Mouse (Mus musculus): ENCODE results near the gene Gm4559.
"Not testable (repeated sequence)": the region's sequence is repeated elsewhere in the genome, so short reads cannot be mapped to it uniquely, and the experiment has no call there.

DNA sequence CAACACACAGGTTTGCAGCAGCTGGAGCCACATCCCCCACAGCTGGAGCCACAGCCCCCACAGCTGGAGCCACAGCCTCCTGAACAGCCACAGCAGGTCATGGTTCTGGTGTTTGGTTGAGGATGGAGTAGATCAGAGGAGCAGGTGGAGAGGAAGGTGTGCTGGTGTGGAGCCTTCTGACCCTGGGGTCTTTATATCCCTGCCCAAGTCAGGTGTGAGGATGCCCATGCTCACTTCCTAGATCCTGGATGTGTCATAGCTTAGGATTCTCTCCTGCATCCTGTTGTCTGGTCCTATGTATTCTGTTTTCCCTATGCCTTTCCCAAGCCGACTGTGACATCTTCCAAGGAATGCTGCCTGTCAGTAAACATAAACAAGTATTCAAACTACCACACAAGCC lies 15.9 kb downstream of the Gm4559 start, which contains the start of gene Gm2431:
- TF ChIP-seq EP300, CTCF (IDR thresholded peaks at IDR 0.05; ENCODE audit: low read depth): not testable (repeated sequence)

Measured in liver, postnatal 0 days (tissue).